In genomic region chr2:120656711-120657110, GRCm38 (mm10) we compare ENCODE assay signal across 1 mouse cellular context.
A peak's percentile ranks its signal among the peaks of the same experiment; 100 is the strongest.
TF ChIP-seq lines count a peak whose summit lies in the region.

No protein-coding gene starts in this region.

TF ChIP-seq in MEL, 35 proteins besides CTCF, POLR2A, EP300 and RAD21 (continued from another document):
- TF ChIP-seq MEF2A (IDR thresholded peaks at IDR 0.05; ENCODE audit: extremely low read depth, insufficient replicate concordance, low read depth, low read length, poor library complexity, severe bottlenecking) = 0 out of 2 replicates have a peak, but pooled peaks have one; percentile 10
- TF ChIP-seq ZKSCAN1 (IDR thresholded peaks at IDR 0.05; ENCODE audit: low read depth, low read length) = peak; percentile 26; the same call in 1 of the 2 replicates
- no peak for TF ChIP-seq MXI1 (IDR thresholded peaks at IDR 0.05; ENCODE audit: low read depth, low read length)
- peak; percentile 85 for TF ChIP-seq ETS1 (IDR thresholded peaks at IDR 0.05; ENCODE audit: low read depth, low read length)
- TF ChIP-seq SMC3 (IDR thresholded peaks at IDR 0.05; ENCODE audit: low read depth, low read length) = 0 out of 2 replicates have a peak, but pooled peaks have one; percentile 1
- TF ChIP-seq NELFE (IDR thresholded peaks at IDR 0.05; ENCODE audit: low read depth, low read length) = no peak
- peak; percentile 43; the same call in 1 of the 2 replicates for TF ChIP-seq MYB (IDR thresholded peaks at IDR 0.05; ENCODE audit: low read depth, low read length)
- TF ChIP-seq TCF12 (IDR thresholded peaks at IDR 0.05; ENCODE audit: low read depth, low read length) = peak; percentile 93
- no peak for TF ChIP-seq HCFC1 (IDR thresholded peaks at IDR 0.05; ENCODE audit: low read depth, low read length)
- peak; percentile 72 for TF ChIP-seq TAL1 (IDR thresholded peaks at IDR 0.05; ENCODE audit: low read length)
- TF ChIP-seq ELF1 (IDR thresholded peaks at IDR 0.05; ENCODE audit: low read depth, low read length) = 0 out of 2 replicates have a peak, but pooled peaks have one; percentile 24
- peak; percentile 91 for TF ChIP-seq GATA1 (IDR thresholded peaks at IDR 0.05; ENCODE audit: low read depth, low read length)
- TF ChIP-seq ZNF384 (IDR thresholded peaks at IDR 0.05; ENCODE audit: low read depth, low read length) = peak; percentile 98
- no peak for TF ChIP-seq CHD1 (IDR thresholded peaks at IDR 0.05; ENCODE audit: low read depth, low read length)
- TF ChIP-seq UBTF (IDR thresholded peaks at IDR 0.05; ENCODE audit: borderline replicate concordance, insufficient read depth, low read depth, low read length) = no peak
- TF ChIP-seq POLR2AphosphoS5 (IDR thresholded peaks at IDR 0.05; ENCODE audit: borderline replicate concordance, low read depth, low read length) = no peak
- TF ChIP-seq ZMIZ1 (IDR thresholded peaks at IDR 0.05; ENCODE audit: low read depth, low read length) = no peak
- peak; percentile 74 for TF ChIP-seq SIN3A (IDR thresholded peaks at IDR 0.05; ENCODE audit: low read length)
- peak; percentile 70 for TF ChIP-seq MAFK (IDR thresholded peaks at IDR 0.05; ENCODE audit: borderline replicate concordance, low read depth, low read length)
- TF ChIP-seq BHLHE40 (IDR thresholded peaks at IDR 0.05; ENCODE audit: borderline replicate concordance, low read depth, low read length) = 0 out of 2 replicates have a peak, but pooled peaks have one; percentile 32
